Mouse (Mus musculus) heart, postnatal 0 days (tissue): Measurements from ENCODE around the gene 1700049E17Rik2.
"Not testable (repeated sequence)": the region's sequence is repeated elsewhere in the genome, so short reads cannot be mapped to it uniquely, and the experiment has no call there.

Experiments used
- CTCF ChIP-seq: IDR thresholded peaks from 2 replicates; pipeline ENCODE4 v1.5.1; 2016; ENCODE audit warnings: antibody characterized with exemption, control low read depth, low read depth
- EP300 ChIP-seq: IDR thresholded peaks from 2 replicates; pipeline ENCODE4 v1.6.1; 2016; ENCODE audit warnings: antibody characterized with exemption, low read depth

DNA sequence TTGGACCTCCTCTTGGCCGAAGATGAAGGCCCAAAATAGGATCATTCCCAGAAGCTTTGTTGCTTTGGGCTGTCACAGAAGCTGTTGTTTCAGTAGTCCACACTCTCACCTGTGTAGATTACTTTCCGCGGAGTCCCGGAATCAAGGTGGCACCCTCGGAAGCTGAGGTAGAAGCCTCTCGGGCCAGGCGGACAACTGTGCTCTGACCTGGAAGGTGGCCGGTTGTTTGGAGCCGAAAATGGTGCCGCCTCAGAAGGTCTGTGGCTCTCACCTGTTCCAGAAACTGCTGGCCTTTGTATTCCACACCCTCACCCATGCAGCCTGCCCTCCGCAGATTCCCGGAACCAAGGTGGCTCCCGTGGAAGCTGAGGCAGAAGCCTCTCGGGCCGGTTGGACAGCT lies 27.9 kb downstream of the 1700049E17Rik2 start:
- TF ChIP-seq CTCF, EP300: not testable (repeated sequence)
